In the genomic region with DNA sequence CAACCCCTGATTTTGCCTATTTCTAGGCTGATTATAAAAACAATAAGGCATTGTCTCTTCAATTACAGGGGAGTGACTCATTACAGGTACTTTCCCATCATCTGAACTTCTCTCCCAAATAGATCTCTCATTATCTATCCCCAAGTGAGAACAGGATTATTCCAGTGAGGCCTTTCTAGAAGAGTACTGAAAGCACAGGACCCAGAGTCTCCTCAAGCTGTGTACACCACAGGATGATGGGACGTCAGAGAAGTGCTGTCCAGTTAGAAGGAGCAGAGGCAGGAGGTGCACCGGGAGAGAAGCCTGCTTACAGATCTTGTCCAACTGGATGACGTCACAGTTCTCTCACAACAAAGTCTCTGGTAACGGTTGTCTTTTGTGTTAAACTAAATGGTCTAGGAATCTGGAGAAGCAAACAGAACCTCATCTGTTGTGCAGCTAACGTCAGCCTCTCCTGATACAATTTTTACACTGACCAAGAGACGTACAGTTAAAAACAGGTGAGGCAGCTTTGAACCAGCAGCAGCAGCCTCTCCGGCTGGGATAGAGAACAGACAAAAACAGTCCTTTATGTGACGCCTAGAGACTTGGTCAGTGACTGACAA, we compare ENCODE assay signal across 17 mouse cellular contexts.
DNase-seq lines count a peak whose midpoint lies in the region.
"Had no signal": no experiment of that assay in that cellular context is flagged by ENCODE, and none has a peak within 500 bp of the region (broad histone marks: within the 10 kb centered on the region; RNA-seq: fewer than 3 reads in every experiment).

No protein-coding gene starts in this region.

- DNase-seq in heart, adult 11 months, result peak; percentile 62
- no peak for DNase-seq in heart, adult 8-10 months (ENCODE audit: low spot score)
- peak; percentile 56 for DNase-seq in retina, postnatal 1 day
- DNase-seq in retina, embryonic 14.5 days (ENCODE audit: low spot score), result no peak
- DNase-seq in ZHBTc4 (ENCODE audit: low read depth, low spot score), result peak; percentile 34
- no peak for DNase-seq in heart, adult 18-20 months
- DNase-seq: adrenal gland, adult 2 months; adrenal gland, postnatal 10 days; adrenal gland, postnatal 25 days; B cell, adult 2 months; cerebellum, adult 11 months; cerebellum, adult 18-20 months; cerebellum, adult 8-10 months; cerebellum, adult 9-11 months; cerebellum, postnatal 14 days; cerebellum, postnatal 36 days; embryo, embryonic 11 days had no signal

Comparison
In these comparisons a context has a peak if more than half of its experiments do, and no peak if none do; other contexts are left out.
1. DNase-seq: peak in heart, adult 11 months (single experiment), retina, postnatal 1 day (single experiment) and ZHBTc4 (single experiment); none in heart, adult 8-10 months (single experiment), retina, embryonic 14.5 days (single experiment) and heart, adult 18-20 months (0 of 2).